Mouse (Mus musculus) lung, embryonic 14.5 days (tissue): ENCODE results near the gene Ect2. TPM values are rescaled to one million over a fixed set of nuclear protein-coding genes. Genes with fewer than 3 reads are reported as not detected.

Source experiments
- ATAC-seq: fragments of 200-750 bp; cut with Nextera tagmentation; 2 replicates; pipeline ENCODE4 v1.8.0; 2017; ENCODE audit warnings: mild to moderate bottlenecking, moderate TSS enrichment, moderate library complexity; ENCODE audit not compliant: insufficient read depth
- DNase-seq: peaks from one replicate; pipeline ENCODE4 v3.0.0-alpha.2; 2015
- H3K27ac ChIP-seq: fragments of 300-500 bp; sonication (generic); 2 replicates; pipeline ENCODE4 v1.5.1; 2014; ENCODE audit warnings: low read depth, mild to moderate bottlenecking, moderate library complexity
- H3K27me3 ChIP-seq: fragments of 300-500 bp; sonication (generic); 2 replicates; pipeline ENCODE4 v1.6.1; 2014; ENCODE audit warnings: low read length, control low read depth; ENCODE audit not compliant: insufficient read depth
- H3K36me3 ChIP-seq: fragments of 300-500 bp; sonication (generic); 2 replicates; pipeline ENCODE4 v1.6.1; 2014; ENCODE audit warnings: control low read depth; ENCODE audit not compliant: insufficient read depth
- H3K4me1 ChIP-seq: fragments of 300-500 bp; sonication (generic); 2 replicates; pipeline ENCODE4 v1.6.1; 2014; ENCODE audit warnings: antibody characterized with exemption, control low read depth; ENCODE audit not compliant: insufficient read depth
- H3K4me2 ChIP-seq: fragments of 300-500 bp; sonication (generic); 2 replicates; pipeline ENCODE4 v1.6.1; 2014; ENCODE audit warnings: mild to moderate bottlenecking
- H3K4me3 ChIP-seq: fragments of 300-500 bp; sonication (generic); 2 replicates; pipeline ENCODE4 v1.5.1; 2014; ENCODE audit warnings: low read depth, low read length
- H3K9ac ChIP-seq: fragments of 300-500 bp; sonication (generic); 2 replicates; pipeline ENCODE4 v1.6.1; 2014
- H3K9me3 ChIP-seq: fragments of 300-500 bp; sonication (generic); 2 replicates; pipeline ENCODE4 v1.6.1; 2016; ENCODE audit warnings: low read depth, low read length, control low read depth
- CTCF ChIP-seq: IDR thresholded peaks from 2 replicates; pipeline ENCODE4 v1.5.1; 2016; ENCODE audit warnings: antibody characterized with exemption, low read depth
- WGBS: fragments of 180-500 bp; shearing (Covaris S2); extraction: QIAGEN DNeasy Blood & Tissue Kit; methylation state at CpG from one replicate; pipeline ENCODE4 v1.1.7; 2014; 5-methylcytosine and 5-hydroxymethylcytosine counted together
- polyA plus RNA-seq: library from polyadenylated mRNA; unstranded; fragments of >200 nt; fragmentation: Nextera tagmentation; extraction: Ambion mirVana; gene quantifications from 2 replicates; pipeline ENCODE4 v1.2.1, GENCODE M21; 2014

The Ect2 gene
- 73.3 and 82.0 TPM in 2 replicates for polyA plus RNA-seq

DNA sequence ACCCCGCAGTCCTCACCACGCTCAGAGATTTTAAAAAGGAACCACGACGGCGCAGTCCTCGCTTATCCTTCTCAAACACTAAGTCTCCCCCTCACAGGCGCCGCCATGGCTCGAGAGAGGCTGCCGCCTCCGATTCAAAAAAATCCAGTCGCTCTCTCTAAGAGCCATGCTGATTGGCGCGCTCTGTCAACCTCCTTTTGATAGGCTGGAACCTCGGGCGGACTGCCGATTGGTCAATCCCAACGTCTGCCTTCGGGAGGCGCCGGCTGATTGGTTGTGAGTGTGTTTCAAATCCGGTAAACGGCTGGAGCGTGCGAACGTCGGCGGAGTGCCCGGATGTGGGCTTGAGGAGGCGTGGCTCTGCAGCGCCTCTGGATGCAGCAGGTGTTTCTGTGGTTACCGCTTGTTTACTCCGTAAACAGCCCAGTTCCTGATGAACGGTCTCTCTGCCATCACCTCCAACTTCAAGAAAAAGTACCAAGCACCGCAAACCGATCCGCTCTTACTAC lies at the start of gene Ect2:
Gene Ect2, minus strand, starts transcription at position 178 of the 509 bp plus-strand sequence.
- H3K27me3 ChIP-seq: no peaks in the 10 kb centered on the region
- ATAC-seq: peak; percentile 98
- TF ChIP-seq CTCF: peak; percentile 4; the same call in 1 of the 2 replicates

GRCm38 (mm10) chr3:27201728-27202411 lies 48.2 kb upstream of the Ect2 start:
- no peak for ATAC-seq
- no peaks in the 10 kb centered on the region for H3K9me3 ChIP-seq
- H3K4me3 ChIP-seq: no peak overlapping the region
- no peak overlapping the region for H3K27ac ChIP-seq
- TF ChIP-seq CTCF: no peak
- no peaks in the 10 kb centered on the region for H3K36me3 ChIP-seq
- WGBS: 76% methylated on average over 5 of the region's 5 CpGs
- no peaks in the 10 kb centered on the region for H3K27me3 ChIP-seq
- no peak overlapping the region for H3K9ac ChIP-seq
- no peak overlapping the region for H3K4me2 ChIP-seq
- H3K4me1 ChIP-seq: no peaks in the 10 kb centered on the region
- no peak for DNase-seq

More for the DNA sequence above, at the start of gene Ect2:
- H3K4me2 ChIP-seq: peak within 1 kb of the TSS; percentile 84
- WGBS: under 1% methylated on average over 37 of the region's 37 CpGs
- peak; percentile 100 for DNase-seq
- peaks cover 15% of the 10 kb centered on the region for H3K36me3 ChIP-seq
- H3K4me3 ChIP-seq: peak within 1 kb of the TSS; percentile 91
- H3K9ac ChIP-seq: peak within 1 kb of the TSS; percentile 91
- H3K9me3 ChIP-seq: no peaks in the 10 kb centered on the region
- H3K4me1 ChIP-seq: peaks cover 8% of the 10 kb centered on the region; the same call in 1 of the 2 replicates
- H3K27ac ChIP-seq: peak within 1 kb of the TSS; percentile 90

- Histone ChIP-seq H3K9ac (no peak overlapping the region), H3K27ac (no peak overlapping the region), H3K4me1 (no peaks in the 10 kb centered on the region), H3K4me2 (no peak overlapping the region), H3K9me3 (no peaks in the 10 kb centered on the region), H3K36me3 (no peaks in the 10 kb centered on the region), H3K4me3 (no peak overlapping the region), H3K27me3 (no peaks in the 10 kb centered on the region)
- no peak for ATAC-seq
- WGBS: 74% methylated on average over 7 of the region's 7 CpGs
- no peak for TF ChIP-seq CTCF
- DNase-seq: no peak
Measured at GRCm38 (mm10) chr3:27199120-27199519, 45.4 kb upstream of the Ect2 start.

DNA sequence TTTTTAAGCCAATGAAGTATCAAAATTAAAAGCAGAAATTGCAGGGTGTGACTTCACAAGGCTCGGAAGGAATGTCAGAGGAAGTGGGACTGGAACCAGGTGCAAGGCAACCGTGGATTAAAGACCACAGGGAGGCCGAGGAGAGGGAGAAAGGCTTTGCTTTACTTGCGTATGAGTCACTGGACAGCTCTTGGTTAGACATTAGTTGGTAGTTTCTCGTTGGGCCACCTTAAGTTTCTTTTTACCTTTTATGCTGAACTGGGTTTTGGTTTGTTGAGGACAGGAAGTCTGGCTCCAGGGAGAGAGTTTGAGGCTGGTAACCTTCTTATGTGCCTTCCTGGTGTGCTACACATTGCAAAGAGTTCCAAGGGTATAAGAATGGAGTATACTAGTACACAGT lies 44.1 kb upstream of the Ect2 start:
- no peak overlapping the region for H3K4me2 ChIP-seq
- H3K4me1 ChIP-seq: no peaks in the 10 kb centered on the region; the same call in 1 of the 2 replicates
- ATAC-seq (no peak), DNase-seq (no peak)
- no peak overlapping the region for H3K9ac ChIP-seq
- no peaks in the 10 kb centered on the region for H3K9me3 ChIP-seq
- 67% methylated on average over 5 of the region's 5 CpGs for WGBS
- no peaks in the 10 kb centered on the region for H3K36me3 ChIP-seq
- no peak for TF ChIP-seq CTCF
- no peak overlapping the region for H3K27ac ChIP-seq
- H3K4me3 ChIP-seq: no peak overlapping the region
- H3K27me3 ChIP-seq: no peaks in the 10 kb centered on the region

- 65% methylated on average over 1 of the region's 1 CpGs for WGBS
- ATAC-seq (no peak), DNase-seq (no peak)
- Histone ChIP-seq H3K27ac (no peak overlapping the region), H3K36me3 (no peaks in the 10 kb centered on the region), H3K4me3 (no peak overlapping the region), H3K27me3 (no peaks in the 10 kb centered on the region), H3K4me1 (no peaks in the 10 kb centered on the region; the same call in 1 of the 2 replicates), H3K9me3 (no peaks in the 10 kb centered on the region), H3K4me2 (no peak overlapping the region), H3K9ac (no peak overlapping the region)
- no peak for TF ChIP-seq CTCF
Measured at GRCm38 (mm10) chr3:27196529-27196928, 42.9 kb upstream of the Ect2 start.

DNA sequence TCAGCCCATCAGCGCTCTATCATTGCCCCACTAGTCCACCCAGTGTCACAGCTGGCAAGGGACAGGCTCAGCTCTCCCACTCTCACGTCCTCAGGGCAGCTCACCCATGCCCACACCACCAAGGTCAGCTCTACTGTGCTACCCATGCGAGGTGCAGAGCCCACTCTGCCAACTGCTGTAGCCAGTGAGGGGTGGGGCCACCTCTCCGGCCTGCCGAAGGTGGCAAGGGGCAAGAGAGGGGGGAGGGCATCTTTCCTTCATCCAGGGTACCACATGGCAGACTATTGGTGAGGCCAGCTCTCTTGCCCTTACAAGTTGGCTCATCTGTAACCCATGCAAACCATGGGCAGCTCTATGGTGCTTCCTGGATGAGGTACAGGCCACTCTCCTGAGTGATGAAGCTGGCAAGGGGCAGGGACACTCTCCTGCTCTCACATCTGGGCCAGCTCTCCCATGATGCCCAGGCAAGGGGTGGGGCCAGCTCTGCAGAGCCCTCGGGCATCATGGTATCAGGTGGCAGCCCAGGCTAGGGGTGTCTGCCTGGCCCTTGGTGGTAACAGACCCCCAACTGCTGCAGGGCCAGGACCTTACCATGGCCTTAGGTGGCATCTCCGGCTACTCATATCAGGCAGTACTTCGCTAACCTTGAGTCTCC lies 42.0 kb upstream of the Ect2 start:
- no peak for DNase-seq
- H3K4me2 ChIP-seq: no peak overlapping the region
- no peak for ATAC-seq
- no peaks in the 10 kb centered on the region for H3K9me3 ChIP-seq
- 85% methylated on average over 8 of the region's 8 CpGs for WGBS
- H3K36me3 ChIP-seq: no peaks in the 10 kb centered on the region
- no peak overlapping the region for H3K27ac ChIP-seq
- no peak overlapping the region for H3K9ac ChIP-seq
- TF ChIP-seq CTCF: no peak
- no peaks in the 10 kb centered on the region for H3K27me3 ChIP-seq
- no peaks in the 10 kb centered on the region; the same call in 1 of the 2 replicates for H3K4me1 ChIP-seq
- no peak overlapping the region for H3K4me3 ChIP-seq

- DNase-seq (no peak), ATAC-seq (no peak)
- Histone ChIP-seq H3K36me3 (no peaks in the 10 kb centered on the region), H3K4me3 (no peak overlapping the region), H3K27ac (no peak overlapping the region), H3K4me2 (no peak overlapping the region), H3K27me3 (no peaks in the 10 kb centered on the region), H3K4me1 (no peaks in the 10 kb centered on the region; the same call in 1 of the 2 replicates), H3K9ac (no peak overlapping the region), H3K9me3 (no peaks in the 10 kb centered on the region)
- 68% methylated on average over 4 of the region's 4 CpGs for WGBS
- TF ChIP-seq CTCF: no peak
Measured at GRCm38 (mm10) chr3:27195153-27195552, 41.5 kb upstream of the Ect2 start.
